Mouse (Mus musculus) frontal cortex, postnatal 10 days (tissue): ENCODE measurements around the gene Fras1.

Experiments used
- DNase-seq, 2 experiments: peaks; one replicate each; pipeline ENCODE4 v3.0.0; 2022; ENCODE audit warnings: low spot score in 2 of 2, mixed read lengths in 1 of 2

The Fras1 gene

DNA sequence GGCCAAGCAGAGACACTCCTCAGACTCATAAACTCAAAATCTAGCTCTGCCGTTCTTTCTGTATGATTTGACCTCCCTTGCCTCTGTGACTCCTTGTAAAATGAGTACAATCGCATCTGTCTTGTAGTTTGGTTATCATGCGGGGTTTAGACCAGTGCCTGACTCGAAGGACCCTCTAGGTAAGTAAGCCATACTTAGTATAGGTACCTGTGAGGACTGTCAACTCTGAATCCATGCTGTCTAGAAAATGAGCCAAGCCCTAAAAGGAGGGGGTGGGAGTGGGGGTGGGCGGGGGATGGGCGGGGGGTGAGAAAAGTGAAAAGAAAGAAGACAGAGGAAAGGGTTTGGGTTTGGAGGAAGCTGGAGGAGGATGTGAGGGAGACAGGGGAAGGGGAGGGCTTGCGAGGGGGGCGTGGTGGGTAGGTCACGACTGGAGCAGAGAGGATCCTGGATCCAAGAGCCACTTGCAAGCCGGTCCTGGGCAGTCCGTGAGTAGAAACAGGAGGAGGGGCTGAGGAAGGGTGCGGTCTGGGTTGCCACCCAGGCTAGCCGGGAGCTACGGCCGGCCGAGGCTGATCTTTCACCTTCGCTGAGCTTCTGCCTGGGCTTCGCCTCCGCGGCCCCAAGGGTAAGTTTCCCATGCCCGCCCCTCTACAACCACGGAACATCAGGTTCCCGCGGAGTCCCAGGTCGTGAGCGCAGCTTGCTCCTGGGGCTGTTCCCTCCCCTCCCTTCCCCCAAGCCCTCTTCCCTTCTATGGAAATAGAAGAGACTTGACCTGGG, 419.4 kb downstream of the Fras1 start, which contains the start of gene Anxa3:
Anxa3 (plus strand) TSS at position 404 of the 783 bp plus-strand sequence.
- peak in 1 of 2 experiments; percentile 12 for DNase-seq

DNA sequence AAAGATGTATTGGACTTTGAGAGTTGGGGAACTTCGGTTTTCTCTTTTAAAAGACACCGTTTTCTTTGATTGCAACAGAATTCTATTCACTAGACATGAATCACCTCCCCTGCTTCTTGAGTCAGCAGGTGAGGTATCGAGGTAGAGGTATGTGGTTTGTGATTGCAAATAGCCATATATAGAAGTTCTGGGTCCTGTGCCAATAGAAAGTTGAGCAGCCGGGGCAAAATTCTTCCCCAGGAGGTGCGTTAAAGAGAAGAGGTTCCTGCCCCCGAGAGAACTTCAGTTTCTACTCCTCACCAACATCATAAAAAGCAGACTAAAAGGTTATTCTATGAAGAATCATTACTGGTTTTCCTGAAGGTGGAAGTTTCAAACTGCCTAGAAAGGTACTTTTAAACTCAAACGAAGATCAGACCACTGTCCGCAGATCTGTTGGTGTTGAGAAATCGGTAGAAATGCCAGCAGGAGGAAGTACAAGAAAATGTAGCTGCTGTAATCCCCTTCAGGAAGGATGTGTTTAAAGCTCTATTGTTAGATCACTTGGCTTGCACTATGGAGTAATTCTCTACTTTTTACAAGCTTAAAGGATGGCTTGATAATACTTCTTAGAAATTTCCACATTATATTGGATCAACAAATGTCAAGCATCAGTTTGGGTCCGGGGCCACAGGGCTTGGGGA, 420.3 kb downstream of the Fras1 start:
- no peak for DNase-seq

DNA sequence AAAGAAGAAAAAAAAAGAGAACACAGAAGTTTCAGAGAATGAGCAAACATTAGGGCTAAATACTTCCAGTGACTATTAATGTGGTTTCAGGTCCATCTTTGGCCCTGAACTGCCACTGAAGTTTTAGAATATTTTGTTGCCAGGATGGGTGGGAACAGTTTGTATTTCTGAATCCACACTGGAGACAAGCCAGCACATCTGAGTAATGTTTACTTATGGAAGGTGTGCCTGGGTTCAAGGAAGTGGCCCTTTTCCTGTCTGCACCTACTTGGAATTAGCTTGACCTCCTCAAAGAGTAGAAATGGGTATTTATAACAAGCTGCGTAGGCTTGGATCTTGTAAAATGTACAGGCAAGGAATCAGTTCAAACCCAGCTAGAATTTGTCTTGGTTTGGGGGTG, 422.0 kb downstream of the Fras1 start:
- no peak for DNase-seq

DNA sequence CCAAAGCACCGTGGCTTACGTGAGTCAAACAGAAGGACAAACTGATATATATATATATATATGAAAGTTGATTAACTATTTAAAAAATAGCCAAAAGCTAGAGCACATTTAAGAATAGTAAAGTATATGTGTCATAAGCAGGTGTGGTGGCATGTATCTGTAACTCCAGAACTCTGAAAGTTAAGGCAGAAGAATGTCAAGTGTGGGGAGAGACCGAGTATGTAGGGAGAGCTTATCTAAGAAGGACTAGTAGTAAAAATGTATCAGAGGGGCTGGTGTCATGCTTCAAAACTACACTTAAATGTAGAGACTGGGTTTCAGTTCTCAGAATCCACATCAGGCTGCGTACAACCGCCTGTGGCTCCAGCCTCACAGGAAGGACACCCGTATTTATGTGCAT, 423.7 kb downstream of the Fras1 start:
- DNase-seq = no peak

DNA sequence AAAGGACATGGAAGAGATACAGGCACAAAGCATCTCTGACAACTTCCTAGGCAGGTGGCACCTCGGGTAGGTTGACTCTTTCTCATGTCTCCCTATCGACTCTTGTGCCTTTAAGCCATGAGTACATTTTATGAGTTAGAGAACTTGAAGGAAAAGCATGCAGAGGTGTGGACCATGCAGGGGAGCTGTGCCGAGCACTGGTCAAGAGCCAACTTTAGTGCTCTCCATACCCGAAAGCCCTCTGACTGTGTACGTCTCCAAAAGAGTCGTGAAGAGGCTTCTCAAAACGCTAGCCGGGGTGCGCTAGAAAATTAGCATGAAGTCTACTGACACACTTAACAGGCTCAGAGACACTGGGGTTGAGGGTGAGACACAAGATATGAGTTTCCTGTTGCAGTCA, 425.4 kb downstream of the Fras1 start:
- DNase-seq = no peak

DNA sequence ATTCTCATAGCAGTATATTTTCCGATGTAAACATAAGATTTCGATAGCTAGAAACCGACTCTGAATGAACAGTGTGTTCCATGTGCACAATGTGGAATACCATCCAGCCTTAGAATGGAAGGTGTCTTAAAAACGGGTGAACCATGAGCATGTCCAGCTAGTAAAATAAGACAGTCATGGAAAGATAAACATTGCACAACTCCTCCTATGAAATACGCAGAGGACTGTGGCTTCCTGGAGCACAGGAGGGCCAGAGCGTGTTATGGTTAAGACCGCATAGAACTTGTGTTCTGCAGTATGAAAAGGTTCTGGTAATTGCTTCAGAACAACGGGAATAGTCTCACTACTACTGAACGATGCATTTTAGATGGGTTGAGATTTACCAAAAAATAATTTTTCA, 426.2 kb downstream of the Fras1 start:
- no peak for DNase-seq

DNA sequence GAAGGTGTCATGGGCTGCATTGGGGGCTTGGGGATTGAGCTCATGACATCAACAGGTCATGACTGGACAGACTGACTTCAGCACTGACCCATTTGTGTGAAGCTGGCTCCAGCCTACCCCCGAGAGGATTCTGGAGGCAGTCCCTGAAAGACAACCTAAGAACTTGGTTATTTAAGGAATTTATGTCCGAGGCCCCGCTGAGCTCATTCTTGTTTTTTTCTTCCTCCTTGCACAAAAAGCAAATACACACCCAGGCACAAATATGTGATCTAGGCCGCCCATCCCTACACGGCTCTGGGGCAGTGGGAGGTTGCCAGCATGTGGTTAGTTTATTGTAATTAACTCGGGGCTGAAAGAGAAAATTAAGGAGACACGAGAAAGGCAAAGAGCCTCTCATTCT, 428.4 kb downstream of the Fras1 start:
- DNase-seq = no peak

DNA sequence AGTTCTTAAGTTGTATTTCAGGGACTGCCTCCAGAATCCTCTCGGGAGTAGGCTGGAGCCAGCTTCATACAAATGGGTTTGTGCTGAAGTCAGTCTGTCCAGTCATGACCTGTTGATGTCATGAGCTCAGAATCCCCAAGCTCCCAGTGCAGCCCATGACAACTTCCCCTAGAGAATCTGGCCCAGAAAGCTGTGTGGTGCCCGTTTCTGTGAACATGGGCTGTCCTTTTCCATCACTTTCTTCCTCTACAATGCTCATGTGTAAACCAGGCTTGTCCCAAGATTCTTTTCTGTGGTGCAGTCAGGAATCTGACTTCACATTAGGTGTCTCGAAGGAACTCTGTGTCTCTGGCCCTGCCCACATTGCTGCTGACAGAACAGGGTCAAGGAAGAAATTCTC, 429.3 kb downstream of the Fras1 start:
- DNase-seq = no peak

DNA sequence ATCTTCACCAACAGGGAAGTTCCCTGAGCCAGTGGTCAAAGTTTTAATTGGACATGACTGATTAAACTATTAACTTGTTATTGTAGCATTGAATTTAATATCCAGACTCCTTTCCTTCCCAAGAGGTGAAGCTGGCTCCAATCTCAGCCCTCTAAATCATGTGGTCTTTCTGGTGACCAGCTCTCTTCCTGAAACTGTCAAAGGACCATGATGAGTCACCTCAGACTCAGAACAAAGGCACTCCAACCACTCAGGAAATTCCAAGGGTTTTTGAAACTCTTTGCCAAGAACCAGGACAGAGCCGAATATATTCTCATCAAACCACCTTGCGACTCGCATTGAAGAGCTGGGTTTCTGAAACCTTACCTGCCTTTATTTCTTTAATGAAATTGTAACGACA, 430.5 kb downstream of the Fras1 start:
- no peak for DNase-seq

DNA sequence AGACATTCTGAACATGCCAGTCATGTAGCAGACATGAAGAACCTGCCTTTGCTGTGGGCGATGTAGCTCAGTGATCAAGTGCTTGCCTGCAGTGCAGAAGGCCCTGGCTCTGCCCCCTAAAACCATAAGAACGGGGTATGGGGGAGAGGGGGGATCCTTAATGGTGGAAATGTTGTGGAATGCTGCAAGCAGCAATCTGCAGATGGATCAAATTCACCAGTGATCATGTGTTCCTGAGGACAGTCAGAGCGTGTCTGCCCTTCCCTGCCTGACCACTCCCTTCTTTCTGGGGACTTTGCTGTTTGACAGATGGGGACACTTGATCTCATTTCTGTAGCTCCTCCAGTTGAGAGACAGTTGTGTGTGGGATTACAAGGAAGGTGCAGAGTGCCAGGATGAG, 431.1 kb downstream of the Fras1 start:
- DNase-seq = no peak

DNA sequence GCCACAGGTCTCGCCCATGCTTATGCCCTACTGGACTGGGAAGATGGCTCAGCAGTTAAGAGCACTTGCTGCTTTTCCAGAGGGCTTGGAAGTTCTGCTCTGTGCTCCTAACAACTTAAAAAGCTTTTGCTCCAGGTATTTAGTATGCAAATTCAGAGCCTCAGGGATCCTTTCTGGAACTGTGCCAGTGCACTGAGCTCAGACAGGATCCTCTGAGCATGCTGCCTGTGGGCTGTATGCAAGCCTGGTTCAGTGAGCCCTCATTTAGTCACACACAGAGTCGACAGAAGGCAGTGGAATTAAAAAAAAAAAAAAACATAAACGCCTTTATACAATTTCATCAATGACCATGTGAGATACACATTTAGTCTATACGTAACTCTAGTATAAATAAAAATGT, 436.9 kb downstream of the Fras1 start:
- DNase-seq = no peak

DNA sequence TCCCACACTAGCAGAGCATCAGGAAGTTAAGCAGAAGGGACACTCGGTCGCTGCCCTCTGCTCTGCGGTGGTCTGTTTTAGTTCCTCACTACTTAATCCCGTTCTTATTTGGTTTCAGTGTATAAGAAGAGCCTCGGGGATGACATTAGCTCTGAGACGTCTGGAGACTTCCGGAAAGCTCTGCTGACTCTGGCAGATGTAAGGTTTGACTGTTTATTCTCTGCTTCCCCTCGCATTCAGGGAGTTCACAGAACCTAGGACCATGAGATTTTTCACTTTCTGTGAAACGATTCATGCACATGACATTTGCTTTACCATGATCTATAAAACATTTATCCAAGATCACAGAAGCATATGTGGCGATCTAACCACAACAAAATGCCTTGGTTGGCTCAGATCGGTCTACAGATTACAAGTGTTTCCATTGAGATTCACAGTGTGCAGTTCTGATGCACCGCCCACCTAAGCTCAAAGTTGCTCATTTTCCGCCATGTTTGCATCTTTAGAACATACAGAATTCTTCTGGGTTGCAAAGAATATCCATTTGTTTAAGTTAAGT, 451.1 kb downstream of the Fras1 start:
- DNase-seq = no peak

DNA sequence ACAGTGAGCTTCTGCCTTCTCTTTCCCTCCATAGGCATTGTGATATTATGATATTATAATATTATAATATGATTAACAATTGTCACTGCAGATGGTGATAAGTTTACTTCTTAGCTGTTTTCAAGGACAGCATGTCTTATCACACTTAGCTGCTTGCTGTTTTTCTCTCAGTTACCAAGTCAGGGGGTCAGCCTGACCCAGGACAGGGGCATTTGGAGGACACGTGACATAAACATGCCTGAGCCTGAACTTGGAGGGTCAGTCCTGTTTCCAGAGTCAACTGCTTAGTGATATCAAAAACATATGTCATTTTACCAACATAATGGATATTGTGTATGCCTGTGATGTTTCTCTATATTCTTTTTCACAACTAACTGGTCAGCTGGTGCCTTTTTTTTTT, 453.4 kb downstream of the Fras1 start:
- DNase-seq = no peak
